Mouse (Mus musculus) neural tube, embryonic 14.5 days (tissue): ENCODE results near the gene Yeats4. TPM values are rescaled to one million over a fixed set of nuclear protein-coding genes. Genes with fewer than 3 reads are reported as not detected.

ENCODE experiments used
- ATAC-seq: fragments of 200-750 bp; cut with Nextera tagmentation; 2 replicates; pipeline ENCODE4 v1.8.0; 2017; ENCODE audit warnings: low read depth, mild to moderate bottlenecking, moderate TSS enrichment, moderate library complexity
- H3K27ac ChIP-seq: fragments of 300-500 bp; sonication (generic); 2 replicates; pipeline ENCODE4 v1.5.1; 2014; ENCODE audit warnings: low read depth, mild to moderate bottlenecking, control low read depth, low read length, moderate library complexity, mixed read lengths
- H3K27me3 ChIP-seq: fragments of 300-500 bp; sonication (generic); 2 replicates; pipeline ENCODE4 v1.6.1; 2014; ENCODE audit warnings: low read length; ENCODE audit not compliant: control insufficient read depth, insufficient read depth
- H3K36me3 ChIP-seq: fragments of 300-500 bp; sonication (generic); 2 replicates; pipeline ENCODE4 v1.6.1; 2014; ENCODE audit warnings: low read length, mixed read lengths; ENCODE audit not compliant: control insufficient read depth, insufficient read depth
- H3K4me1 ChIP-seq: fragments of 300-500 bp; sonication (generic); 2 replicates; pipeline ENCODE4 v1.6.1; 2014; ENCODE audit warnings: low read length; ENCODE audit not compliant: control insufficient read depth, insufficient read depth
- H3K4me2 ChIP-seq: fragments of 300-500 bp; sonication (generic); 2 replicates; pipeline ENCODE4 v1.6.1; 2014; ENCODE audit warnings: mild to moderate bottlenecking, low read depth, low read length, control low read depth
- H3K4me3 ChIP-seq: fragments of 300-500 bp; sonication (generic); 2 replicates; pipeline ENCODE4 v1.5.1; 2014; ENCODE audit warnings: low read depth, low read length, control low read depth, mixed read lengths
- H3K9ac ChIP-seq: fragments of 300-500 bp; sonication (generic); replicated peaks from 2 replicates; pipeline ENCODE4 v1.6.1; 2014; ENCODE audit warnings: low read depth, mild to moderate bottlenecking, control low read depth, low read length, mixed read lengths
- H3K9me3 ChIP-seq: fragments of 300-500 bp; sonication (generic); 2 replicates; pipeline ENCODE4 v1.6.1; 2016; ENCODE audit warnings: low read length; ENCODE audit not compliant: control insufficient read depth
- WGBS: fragments of 180-500 bp; shearing (Covaris S2); extraction: QIAGEN DNeasy Blood & Tissue Kit; methylation state at CpG from one replicate; pipeline ENCODE4 v1.1.7; 2014; 5-methylcytosine and 5-hydroxymethylcytosine counted together
- polyA plus RNA-seq: library from polyadenylated mRNA; unstranded; fragments of >200 nt; fragmentation: Nextera tagmentation; extraction: Ambion mirVana; gene quantifications from 2 replicates; pipeline ENCODE4 v1.2.1, GENCODE M21; 2014

Yeats4 gene
- 118 and 126 TPM in 2 replicates for polyA plus RNA-seq

- Histone ChIP-seq H3K4me3 (peak within 1 kb of the TSS; percentile 58), H3K4me2 (peak within 1 kb of the TSS; percentile 80), H3K9ac (peak within 1 kb of the TSS; percentile 71), H3K27ac (peak within 1 kb of the TSS; percentile 95), H3K4me1 (peaks cover 15% of the 10 kb centered on the region), H3K9me3 (no peaks in the 10 kb centered on the region), H3K27me3 (no peaks in the 10 kb centered on the region), H3K36me3 (peaks cover 21% of the 10 kb centered on the region)
- WGBS = 1% methylated on average over 63 of the region's 63 CpGs
- peak; percentile 97 for ATAC-seq
Observed at GRCm38 (mm10) chr10:117224102-117224990, at the start of gene Yeats4. TSS of gene Yeats4 (minus strand) at chr10:117224507.

DNA sequence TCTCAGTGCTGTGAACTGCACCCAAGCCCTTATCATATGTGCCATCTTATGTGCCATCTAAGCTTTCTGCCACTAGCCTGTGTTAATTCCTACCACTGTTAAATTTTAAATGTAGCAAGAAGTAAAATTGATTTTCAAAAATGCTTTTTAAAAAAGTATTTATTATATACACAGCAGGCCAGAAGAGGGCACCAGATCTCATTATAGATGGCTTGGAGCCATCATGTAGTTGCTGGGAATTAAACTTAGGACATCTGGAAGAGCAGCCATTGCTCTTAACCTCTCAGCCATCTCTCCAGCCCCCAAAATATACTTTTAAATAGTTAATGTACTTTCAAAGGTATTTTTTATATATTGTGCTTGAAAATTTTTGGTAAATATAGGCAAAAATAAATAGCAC is 47.7 kb upstream of the Yeats4 start:
- no peaks in the 10 kb centered on the region for H3K27me3 ChIP-seq
- no peaks in the 10 kb centered on the region for H3K4me1 ChIP-seq
- no peak overlapping the region for H3K9ac ChIP-seq
- H3K4me2 ChIP-seq = no peak overlapping the region
- no peak for ATAC-seq
- no peaks in the 10 kb centered on the region for H3K9me3 ChIP-seq
- no peaks in the 10 kb centered on the region for H3K36me3 ChIP-seq
- no peak overlapping the region for H3K27ac ChIP-seq
- no peak overlapping the region for H3K4me3 ChIP-seq

GRCm38 (mm10) chr10:117259870-117260269 is 35.6 kb upstream of the Yeats4 start:
- Histone ChIP-seq H3K4me2 (no peak overlapping the region), H3K27me3 (no peaks in the 10 kb centered on the region), H3K9me3 (no peaks in the 10 kb centered on the region), H3K36me3 (no peaks in the 10 kb centered on the region), H3K9ac (no peak overlapping the region), H3K4me3 (no peak overlapping the region), H3K4me1 (no peaks in the 10 kb centered on the region), H3K27ac (no peak overlapping the region)
- ATAC-seq = peak; percentile 51; the same call in 1 of the 2 replicates

- ATAC-seq = no peak
- Histone ChIP-seq H3K4me3 (no peak within 1 kb of the TSS), H3K27ac (no peak within 1 kb of the TSS), H3K27me3 (no peaks in the 10 kb centered on the region), H3K4me1 (no peaks in the 10 kb centered on the region), H3K9me3 (no peaks in the 10 kb centered on the region), H3K4me2 (no peak within 1 kb of the TSS), H3K9ac (no peak within 1 kb of the TSS), H3K36me3 (no peaks in the 10 kb centered on the region)
- 87% methylated on average over 12 of the region's 12 CpGs for WGBS
Observed at GRCm38 (mm10) chr10:117238603-117239002, 14.3 kb upstream of the Yeats4 start, which contains the start of gene 9530003J23Rik. TSS of gene 9530003J23Rik (minus strand) at chr10:117238703.

DNA sequence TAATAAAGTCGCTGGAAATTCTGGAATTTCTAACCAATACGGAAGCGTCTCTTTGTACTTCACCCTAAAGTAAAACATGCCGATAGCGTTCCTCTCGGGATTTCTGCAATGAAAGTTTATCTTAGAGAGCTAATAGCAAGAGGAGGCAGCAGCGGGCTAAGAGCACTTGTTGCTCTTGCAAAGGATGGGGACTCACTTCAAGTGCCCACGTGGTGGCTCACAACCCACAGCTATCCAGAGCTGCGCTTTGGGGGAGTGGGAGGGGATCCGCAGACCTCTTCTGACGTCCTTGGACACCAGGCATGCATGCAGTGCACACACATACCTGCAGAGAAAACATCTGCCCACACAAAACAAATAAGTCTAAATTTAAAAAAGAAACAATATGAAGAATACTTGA is 11.6 kb upstream of the Yeats4 start:
- Histone ChIP-seq H3K4me2 (no peak overlapping the region), H3K4me1 (no peaks in the 10 kb centered on the region), H3K27ac (no peak overlapping the region), H3K9ac (no peak overlapping the region), H3K9me3 (no peaks in the 10 kb centered on the region), H3K4me3 (no peak overlapping the region), H3K27me3 (no peaks in the 10 kb centered on the region), H3K36me3 (no peaks in the 10 kb centered on the region)
- 64% methylated on average over 11 of the region's 11 CpGs for WGBS
- ATAC-seq = no peak

DNA sequence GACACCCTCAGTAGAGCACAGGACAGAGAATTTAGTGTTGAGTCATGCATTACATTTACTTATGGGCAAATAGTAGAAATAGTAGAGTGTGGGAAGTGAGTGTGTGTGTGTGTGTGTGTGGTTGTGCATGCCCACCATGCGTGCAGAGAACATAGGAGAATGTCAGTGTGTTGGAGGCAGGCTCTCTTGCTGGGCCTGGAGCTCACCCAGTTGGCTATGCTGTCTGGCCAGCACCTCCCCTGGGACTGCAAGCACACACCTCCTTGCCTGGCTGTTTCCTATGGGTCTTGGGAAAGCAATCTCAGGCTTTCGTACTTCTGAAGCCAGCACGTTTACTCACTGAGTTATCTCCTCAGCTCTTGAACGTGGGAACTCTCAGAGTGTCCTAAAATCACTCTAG is 10.5 kb upstream of the Yeats4 start:
- Histone ChIP-seq H3K4me1 (no peaks in the 10 kb centered on the region), H3K9ac (no peak overlapping the region), H3K4me2 (no peak overlapping the region), H3K9me3 (no peaks in the 10 kb centered on the region), H3K27ac (no peak overlapping the region), H3K36me3 (no peaks in the 10 kb centered on the region), H3K27me3 (no peaks in the 10 kb centered on the region), H3K4me3 (no peak overlapping the region)
- WGBS = 76% methylated on average over 4 of the region's 4 CpGs
- ATAC-seq = no peak

GRCm38 (mm10) chr10:117229826-117230225 is 5.5 kb upstream of the Yeats4 start:
- WGBS = 72% methylated on average over 16 of the region's 16 CpGs
- no peak overlapping the region for H3K4me3 ChIP-seq
- no peak overlapping the region for H3K27ac ChIP-seq
- H3K27me3 ChIP-seq = no peaks in the 10 kb centered on the region
- H3K4me1 ChIP-seq = 0 out of 2 replicates have a peak, but pooled peaks cover 2% of the 10 kb centered on the region
- H3K36me3 ChIP-seq = no peaks in the 10 kb centered on the region
- no peak overlapping the region for H3K4me2 ChIP-seq
- H3K9ac ChIP-seq = no peak overlapping the region
- 0 out of 2 replicates have a peak, but pooled peaks have one; percentile 19 for ATAC-seq
- no peaks in the 10 kb centered on the region for H3K9me3 ChIP-seq

DNA sequence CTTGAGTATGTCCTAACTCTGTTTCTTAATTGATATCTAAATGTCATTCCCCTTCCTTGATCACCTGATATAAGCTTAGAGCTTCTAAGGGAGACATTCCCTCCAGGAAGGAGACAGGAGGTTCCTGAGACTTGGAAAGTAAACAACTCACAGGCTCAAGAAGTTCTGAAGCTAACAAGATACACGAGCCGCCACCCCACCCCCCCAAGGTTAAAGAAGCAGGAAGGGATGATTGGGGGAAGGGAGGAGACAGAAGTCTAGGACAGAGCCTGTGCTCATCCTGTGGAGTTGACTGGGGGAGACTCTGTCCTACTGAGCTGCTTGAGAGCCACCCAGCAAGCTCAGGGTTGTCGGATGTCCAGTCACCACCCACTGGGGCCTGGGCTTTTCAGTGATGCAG is 1.7 kb upstream of the Yeats4 start:
- ATAC-seq = no peak
- no peaks in the 10 kb centered on the region for H3K27me3 ChIP-seq
- 74% methylated on average over 3 of the region's 3 CpGs for WGBS
- H3K4me1 ChIP-seq = peaks cover 15% of the 10 kb centered on the region
- peaks cover 11% of the 10 kb centered on the region; the same call in 1 of the 2 replicates for H3K36me3 ChIP-seq
- H3K4me3 ChIP-seq = no peak overlapping the region
- H3K9me3 ChIP-seq = no peaks in the 10 kb centered on the region
- no peak overlapping the region for H3K4me2 ChIP-seq
- no peak overlapping the region for H3K9ac ChIP-seq
- no peak overlapping the region for H3K27ac ChIP-seq

DNA sequence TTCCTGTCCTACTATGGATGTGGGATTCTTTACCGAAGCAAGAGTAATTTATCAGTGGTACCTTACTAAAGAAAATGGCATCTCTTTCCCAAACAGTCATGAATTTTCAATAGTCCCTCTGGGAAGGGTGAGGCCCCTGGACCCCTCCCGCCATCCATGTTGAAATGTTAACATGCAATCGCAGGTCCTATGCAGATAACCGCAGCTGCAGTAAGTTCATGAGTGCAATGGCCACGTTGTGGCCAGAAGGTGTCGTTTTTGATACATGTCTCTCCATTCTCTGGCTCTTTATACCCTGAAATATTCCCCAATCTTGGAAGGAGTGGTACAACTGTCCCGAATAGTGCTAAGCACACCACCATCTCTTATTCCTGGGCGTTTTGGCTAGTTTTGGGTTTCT is 787 bp upstream of the Yeats4 start:
- H3K27ac ChIP-seq = no peak overlapping the region; the same call in 1 of the 2 replicates
- H3K36me3 ChIP-seq = peaks cover 14% of the 10 kb centered on the region; the same call in 1 of the 2 replicates
- ATAC-seq = no peak
- no peaks in the 10 kb centered on the region for H3K9me3 ChIP-seq
- H3K4me3 ChIP-seq = peak overlapping the region; percentile 58; the same call in 1 of the 2 replicates
- H3K4me1 ChIP-seq = peaks cover 15% of the 10 kb centered on the region
- H3K4me2 ChIP-seq = peak overlapping the region; percentile 80
- no peaks in the 10 kb centered on the region for H3K27me3 ChIP-seq
- H3K9ac ChIP-seq = no peak overlapping the region
- WGBS = 57% methylated on average over 8 of the region's 8 CpGs
